Mouse (Mus musculus) lung, embryonic 14.5 days (tissue): Measurements from ENCODE around the gene Skap1. TPM values are rescaled to one million over a fixed set of nuclear protein-coding genes. Genes with fewer than 3 reads are reported as not detected.
"Not testable (repeated sequence)": the region's sequence is repeated elsewhere in the genome, so short reads cannot be mapped to it uniquely, and the experiment has no call there.

Source experiments
- ATAC-seq: fragments of 200-750 bp; cut with Nextera tagmentation; 2 replicates; pipeline ENCODE4 v1.8.0; 2017; ENCODE audit warnings: mild to moderate bottlenecking, moderate TSS enrichment, moderate library complexity; ENCODE audit not compliant: insufficient read depth
- DNase-seq: peaks from one replicate; pipeline ENCODE4 v3.0.0-alpha.2; 2015
- H3K27ac ChIP-seq: fragments of 300-500 bp; sonication (generic); 2 replicates; pipeline ENCODE4 v1.5.1; 2014; ENCODE audit warnings: low read depth, mild to moderate bottlenecking, moderate library complexity
- H3K27me3 ChIP-seq: fragments of 300-500 bp; sonication (generic); 2 replicates; pipeline ENCODE4 v1.6.1; 2014; ENCODE audit warnings: low read length, control low read depth; ENCODE audit not compliant: insufficient read depth
- H3K36me3 ChIP-seq: fragments of 300-500 bp; sonication (generic); 2 replicates; pipeline ENCODE4 v1.6.1; 2014; ENCODE audit warnings: control low read depth; ENCODE audit not compliant: insufficient read depth
- H3K4me1 ChIP-seq: fragments of 300-500 bp; sonication (generic); 2 replicates; pipeline ENCODE4 v1.6.1; 2014; ENCODE audit warnings: antibody characterized with exemption, control low read depth; ENCODE audit not compliant: insufficient read depth
- H3K4me2 ChIP-seq: fragments of 300-500 bp; sonication (generic); 2 replicates; pipeline ENCODE4 v1.6.1; 2014; ENCODE audit warnings: mild to moderate bottlenecking
- H3K4me3 ChIP-seq: fragments of 300-500 bp; sonication (generic); 2 replicates; pipeline ENCODE4 v1.5.1; 2014; ENCODE audit warnings: low read depth, low read length
- H3K9ac ChIP-seq: fragments of 300-500 bp; sonication (generic); 2 replicates; pipeline ENCODE4 v1.6.1; 2014
- H3K9me3 ChIP-seq: fragments of 300-500 bp; sonication (generic); 2 replicates; pipeline ENCODE4 v1.6.1; 2016; ENCODE audit warnings: low read depth, low read length, control low read depth
- CTCF ChIP-seq: IDR thresholded peaks from 2 replicates; pipeline ENCODE4 v1.5.1; 2016; ENCODE audit warnings: antibody characterized with exemption, low read depth
- WGBS: fragments of 180-500 bp; shearing (Covaris S2); extraction: QIAGEN DNeasy Blood & Tissue Kit; methylation state at CpG from one replicate; pipeline ENCODE4 v1.1.7; 2014; 5-methylcytosine and 5-hydroxymethylcytosine counted together
- polyA plus RNA-seq: library from polyadenylated mRNA; unstranded; fragments of >200 nt; fragmentation: Nextera tagmentation; extraction: Ambion mirVana; gene quantifications from 2 replicates; pipeline ENCODE4 v1.2.1, GENCODE M21; 2014

The Skap1 gene
- polyA plus RNA-seq, 1 experiment from 2014 or later, result 1.1 TPM

DNA sequence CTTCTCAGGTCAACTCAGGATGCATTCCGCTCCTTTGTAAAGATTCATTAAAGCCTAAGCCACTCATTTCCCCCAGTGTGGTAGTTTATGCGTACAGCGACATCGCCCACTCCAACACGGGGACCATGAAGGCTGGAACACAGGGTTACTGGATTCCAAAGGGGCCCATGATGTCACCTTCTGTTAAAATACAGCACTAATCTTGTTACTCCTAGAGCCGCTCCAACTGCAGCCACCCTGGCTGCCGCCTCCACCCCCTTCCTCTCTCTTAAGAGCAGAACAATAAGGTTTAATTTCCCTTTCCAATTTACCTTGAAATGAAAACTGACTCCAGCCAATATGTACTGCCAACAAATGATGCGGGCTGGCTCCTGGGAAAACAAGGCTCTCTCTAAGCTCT is 310.7 kb downstream of the Skap1 start:
- no peak for TF ChIP-seq CTCF
- Histone ChIP-seq H3K4me3 (no peak overlapping the region), H3K27ac (no peak overlapping the region), H3K9ac (no peak overlapping the region), H3K9me3 (no peaks in the 10 kb centered on the region), H3K4me1 (peaks cover 6% of the 10 kb centered on the region; the same call in 1 of the 2 replicates), H3K4me2 (no peak overlapping the region), H3K36me3 (peaks cover 31% of the 10 kb centered on the region), H3K27me3 (no peaks in the 10 kb centered on the region)
- WGBS, result 85% methylated on average over 8 of the region's 8 CpGs
- ATAC-seq (no peak), DNase-seq (no peak)

DNA sequence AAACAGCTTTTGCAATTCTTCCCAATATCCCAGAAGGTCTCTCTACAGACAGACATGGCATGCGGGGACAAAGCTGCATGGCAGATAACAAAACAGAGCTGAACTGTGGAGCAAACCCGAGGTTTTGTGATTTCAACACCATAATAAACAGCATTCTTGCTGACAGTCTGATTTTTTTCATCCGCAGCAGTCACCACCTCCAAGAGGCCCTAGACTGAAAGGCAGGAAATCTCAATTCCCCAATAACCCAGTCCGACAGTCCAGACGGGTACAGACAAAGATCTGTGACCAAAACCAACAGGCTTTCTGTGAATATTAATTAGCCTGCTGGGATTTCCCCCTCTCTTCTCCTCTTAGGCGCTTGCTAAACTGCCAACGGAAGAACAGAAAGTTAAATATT is 311.3 kb downstream of the Skap1 start:
- no peak overlapping the region for H3K4me3 ChIP-seq
- H3K36me3 ChIP-seq, result peaks cover 25% of the 10 kb centered on the region
- H3K9me3 ChIP-seq, result no peaks in the 10 kb centered on the region
- H3K27me3 ChIP-seq, result no peaks in the 10 kb centered on the region
- peaks cover 6% of the 10 kb centered on the region; the same call in 1 of the 2 replicates for H3K4me1 ChIP-seq
- ATAC-seq, result no peak
- no peak overlapping the region for H3K27ac ChIP-seq
- WGBS, result 73% methylated on average over 7 of the region's 7 CpGs
- no peak overlapping the region for H3K9ac ChIP-seq
- no peak overlapping the region for H3K4me2 ChIP-seq
- DNase-seq, result no peak
- no peak for TF ChIP-seq CTCF

DNA sequence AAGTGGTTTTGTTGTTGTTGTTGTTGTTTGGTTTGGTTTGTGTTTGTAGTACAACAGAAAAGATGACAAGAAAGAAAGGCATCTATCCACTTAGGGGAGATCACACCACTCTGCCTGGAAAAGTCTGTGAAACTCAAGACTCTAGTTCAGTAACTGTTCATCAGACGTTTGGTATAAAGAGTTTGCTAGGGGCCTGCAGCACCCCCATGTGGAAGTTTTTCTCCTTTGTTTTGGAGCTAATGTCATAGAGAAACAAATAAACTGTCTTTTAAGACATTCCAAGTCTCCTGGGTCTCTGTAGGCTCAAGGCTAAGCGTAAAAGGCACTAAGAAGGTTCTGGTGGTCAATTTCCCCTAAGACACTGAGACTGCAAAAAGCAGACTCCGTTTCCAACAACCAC is 311.7 kb downstream of the Skap1 start:
- no peak for ATAC-seq
- Histone ChIP-seq H3K36me3 (peaks cover 24% of the 10 kb centered on the region), H3K9me3 (no peaks in the 10 kb centered on the region), H3K4me1 (peaks cover 6% of the 10 kb centered on the region; the same call in 1 of the 2 replicates), H3K27me3 (no peaks in the 10 kb centered on the region), H3K9ac (no peak overlapping the region; the same call in 1 of the 2 replicates), H3K4me2 (peak overlapping the region; percentile 89), H3K27ac (no peak overlapping the region), H3K4me3 (no peak overlapping the region)
- peak; percentile 54 for DNase-seq
- TF ChIP-seq CTCF, result no peak
- WGBS, result 41% methylated on average over 3 of the region's 3 CpGs

DNA sequence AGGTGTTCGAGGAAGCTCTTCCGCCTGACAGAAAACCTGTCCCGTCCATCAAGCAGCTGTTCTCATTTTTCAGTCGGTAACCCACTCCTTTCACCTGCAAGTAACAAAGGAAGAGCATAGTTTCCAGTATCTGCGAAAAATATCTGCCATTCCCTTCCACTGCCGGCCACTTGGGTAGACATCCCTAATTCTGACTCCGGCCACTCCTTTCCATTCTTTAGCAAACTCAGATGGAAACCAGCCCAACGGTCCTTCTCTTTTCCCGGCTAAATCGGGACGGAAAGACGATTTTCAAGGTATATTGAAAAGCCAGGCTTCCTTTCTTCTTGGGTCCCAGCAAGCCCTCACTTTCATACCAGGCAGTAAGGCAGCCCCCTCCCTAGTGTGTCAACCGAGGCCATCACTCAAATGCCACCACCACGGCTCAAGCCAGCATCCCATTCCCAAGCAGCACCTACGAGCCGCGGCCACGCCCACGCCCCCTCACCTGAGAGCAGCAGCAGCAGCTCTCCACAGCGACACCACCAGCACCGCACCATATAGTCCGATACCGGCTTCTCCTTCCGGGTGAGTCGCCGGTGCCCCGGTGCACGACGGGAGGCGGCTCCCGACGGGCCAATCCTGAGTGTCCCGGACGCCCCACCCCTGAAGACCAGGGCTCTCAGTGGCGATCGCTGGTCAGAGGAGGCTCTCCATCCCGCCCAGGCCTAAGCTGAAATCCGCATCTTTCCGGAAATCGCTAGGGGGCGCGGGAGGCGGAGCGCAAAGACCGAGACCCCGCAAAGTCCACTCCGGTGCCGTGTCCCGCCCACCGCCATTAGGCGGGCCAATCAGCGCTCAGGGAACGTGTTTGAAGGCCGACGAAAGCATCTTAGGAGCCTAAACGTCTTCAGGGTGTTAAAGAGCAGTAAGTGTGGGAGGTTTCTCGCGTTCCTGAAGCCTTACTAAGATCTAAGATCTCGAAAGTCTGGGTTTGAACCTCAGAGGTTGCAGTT is 312.9 kb downstream of the Skap1 start, which contains the start of gene Snx11:
Snx11 (minus strand) TSS at position 592 of the 995 bp plus-strand sequence.
- whole genome bisulfite sequencing, result 1% methylated on average over 59 of the region's 59 CpGs

DNA sequence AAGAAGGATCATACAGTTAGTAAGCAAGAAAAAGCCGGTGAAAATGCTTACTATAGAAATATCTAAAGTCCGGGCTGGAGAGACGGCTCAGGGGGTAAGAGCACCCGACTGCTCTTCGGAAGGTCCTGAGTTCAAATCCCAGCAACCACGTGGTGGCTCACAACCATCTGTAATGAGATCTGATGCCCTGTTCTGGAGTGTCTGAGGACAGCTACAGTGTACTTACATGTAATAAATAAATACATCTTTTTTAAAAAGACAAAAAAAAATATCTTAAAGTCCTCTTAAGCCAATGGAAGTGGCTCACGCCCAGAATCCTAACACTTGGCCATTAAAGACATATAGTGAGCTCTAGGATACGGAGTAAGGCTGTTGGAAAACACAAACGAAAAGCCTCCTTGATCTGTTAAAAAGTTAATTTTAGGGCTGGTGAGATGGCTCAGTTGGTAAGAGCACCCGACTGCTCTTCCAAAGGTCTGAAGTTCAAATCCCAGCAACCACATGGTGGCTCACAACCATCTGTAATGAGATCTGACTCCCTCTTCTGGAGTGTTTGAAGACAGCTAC is 313.8 kb downstream of the Skap1 start:
- not testable (repeated sequence) for H3K9me3 ChIP-seq, H3K4me1 ChIP-seq, DNase-seq, H3K36me3 ChIP-seq, H3K27me3 ChIP-seq, H3K27ac ChIP-seq, ATAC-seq
- Histone ChIP-seq H3K4me3 (peak overlapping the region; percentile 67), H3K9ac (peak overlapping the region; percentile 24), H3K4me2 (peak overlapping the region; percentile 89)
- 67% methylated on average over 10 of the region's 10 CpGs for WGBS

More for the DNA sequence above, 312.9 kb downstream of the Skap1 start, which contains the start of gene Snx11:
- peaks cover 6% of the 10 kb centered on the region; the same call in 1 of the 2 replicates for H3K4me1 ChIP-seq
- H3K27ac ChIP-seq, result peak within 1 kb of the TSS; percentile 46
- peak within 1 kb of the TSS; percentile 67 for H3K4me3 ChIP-seq
- peak within 1 kb of the TSS; percentile 89 for H3K4me2 ChIP-seq
- no peaks in the 10 kb centered on the region for H3K9me3 ChIP-seq
- H3K27me3 ChIP-seq, result no peaks in the 10 kb centered on the region
- ATAC-seq (peak; percentile 100), DNase-seq (peak; percentile 100)
- peak within 1 kb of the TSS; percentile 57 for H3K9ac ChIP-seq
- H3K36me3 ChIP-seq, result peaks cover 15% of the 10 kb centered on the region
- peak; percentile 85 for TF ChIP-seq CTCF

DNA sequence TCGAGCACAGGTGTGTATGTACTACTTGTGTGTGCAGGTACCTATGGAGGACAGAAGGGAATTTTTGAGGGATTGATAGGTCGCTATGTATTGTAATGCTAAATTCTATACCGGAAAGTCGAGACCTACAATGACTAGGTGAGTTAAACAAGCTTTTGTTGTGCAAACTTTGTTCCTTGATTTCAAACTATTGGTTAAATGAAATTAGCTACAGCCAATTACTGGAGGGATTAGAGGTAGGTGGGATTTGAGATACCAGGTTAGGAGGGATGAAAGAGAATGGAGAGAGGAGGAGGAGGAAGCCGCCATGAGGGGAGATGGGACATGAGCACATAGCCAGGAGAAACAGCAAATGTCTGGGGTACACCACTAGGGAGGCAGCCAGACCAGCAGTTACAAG is 315.9 kb downstream of the Skap1 start:
- Histone ChIP-seq H3K4me3 (no peak overlapping the region), H3K4me1 (peaks cover 6% of the 10 kb centered on the region; the same call in 1 of the 2 replicates), H3K4me2 (no peak overlapping the region), H3K27me3 (no peaks in the 10 kb centered on the region), H3K27ac (no peak overlapping the region), H3K9ac (no peak overlapping the region), H3K9me3 (no peaks in the 10 kb centered on the region), H3K36me3 (no peaks in the 10 kb centered on the region)
- ATAC-seq, result no peak
- DNase-seq, result no peak
- no peak for TF ChIP-seq CTCF
- WGBS, result 75% methylated on average over 5 of the region's 5 CpGs

DNA sequence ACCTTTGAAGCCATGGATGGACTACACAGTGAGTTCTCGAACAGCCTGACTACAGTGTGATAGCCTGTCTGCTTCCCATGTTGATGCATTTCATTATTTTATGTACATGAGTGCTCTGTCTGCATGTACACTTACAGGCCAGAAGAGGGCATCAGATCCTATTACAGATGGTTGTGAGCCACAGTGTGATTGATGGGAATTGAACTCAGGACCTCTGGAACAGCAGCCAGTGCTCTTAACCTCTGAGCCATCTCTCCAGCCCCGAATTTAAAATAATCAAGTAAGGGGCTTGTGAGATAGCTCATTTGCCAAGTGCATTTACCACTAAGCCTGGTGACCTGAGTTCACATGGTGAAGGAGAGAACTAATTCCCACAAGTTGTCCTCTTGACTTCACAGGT is 317.0 kb downstream of the Skap1 start:
- Histone ChIP-seq H3K27me3 (no peaks in the 10 kb centered on the region), H3K27ac (no peak overlapping the region), H3K4me3 (no peak overlapping the region), H3K36me3 (no peaks in the 10 kb centered on the region), H3K4me1 (peaks cover 4% of the 10 kb centered on the region; the same call in 1 of the 2 replicates), H3K4me2 (no peak overlapping the region), H3K9me3 (no peaks in the 10 kb centered on the region), H3K9ac (no peak overlapping the region)
- ATAC-seq (no peak), DNase-seq (peak; percentile 52)
- TF ChIP-seq CTCF, result peak; percentile 60
- 47% methylated on average over 2 of the region's 2 CpGs for WGBS
